Mouse (Mus musculus): Measurements from ENCODE around the gene Slc36a3. TPM values are rescaled to one million over a fixed set of nuclear protein-coding genes. Genes with fewer than 3 reads are reported as not detected.
A peak's percentile ranks its signal among the peaks of the same experiment; 100 is the strongest.

Gene Slc36a3
- polyA plus RNA-seq, 2 experiments = not detected

DNA sequence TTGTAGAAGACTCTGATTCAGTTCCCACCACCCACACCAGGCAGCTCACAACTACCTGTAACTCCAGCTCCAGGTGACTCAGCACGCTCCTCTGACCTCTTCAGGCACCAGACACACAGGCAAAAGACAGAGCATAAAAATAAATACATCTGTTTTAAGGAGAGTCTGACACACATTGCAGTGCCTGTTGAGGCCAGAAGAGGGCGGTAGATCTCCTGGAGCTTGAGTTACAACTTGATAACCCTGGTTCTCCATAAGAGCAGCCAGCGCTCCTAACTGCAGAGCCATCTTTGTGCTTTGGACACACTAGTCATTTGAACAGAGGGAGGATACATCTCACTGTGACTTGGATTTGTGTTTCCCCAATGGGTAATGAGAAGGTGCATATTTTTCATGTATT lies 13.2 kb upstream of the Slc36a3 start:
- Histone ChIP-seq H3K36me3 (replicated peaks; ENCODE audit: control insufficient read depth, insufficient read depth, low read depth) (no peaks in the 10 kb centered on the region), H3K27me3 (ENCODE audit: control insufficient read depth, insufficient read depth, low read length) (no peaks in the 10 kb centered on the region), H3K4me1 (replicated peaks; ENCODE audit: control insufficient read depth in 2 of 2, insufficient read depth in 2 of 2, low read length in 1 of 2) (peaks cover 0 to 6% of the 10 kb centered on the region in 2 experiments; a peak in 2 of 4 replicates), H3K4me3 (ENCODE audit: insufficient read depth in 1 of 2, low read depth in 2 of 2, low read length in 2 of 2) (no peak overlapping the region), H3K4me2 (ENCODE audit: low read depth) (no peak overlapping the region), H3K27ac (no peak overlapping the region), H3K9ac (replicated peaks) (no peak overlapping the region), H3K9me3 (ENCODE audit: control insufficient read depth, low read length) (no peaks in the 10 kb centered on the region)
- WGBS (ENCODE audit: insufficient replicate concordance) = 29% methylated on average over 3 of the region's 3 CpGs
- TF ChIP-seq EP300 (IDR thresholded peaks at IDR 0.05; ENCODE audit: low read depth) (no peak), CTCF (IDR thresholded peaks at IDR 0.05; ENCODE audit: low read depth) (peak; percentile 83)
- DNase-seq (ENCODE audit: low read depth in 3 of 3, low spot score in 3 of 3) (peak in 1 of 3 experiments; percentile 29), ATAC-seq (ENCODE audit: insufficient read depth) (no peak)

DNA sequence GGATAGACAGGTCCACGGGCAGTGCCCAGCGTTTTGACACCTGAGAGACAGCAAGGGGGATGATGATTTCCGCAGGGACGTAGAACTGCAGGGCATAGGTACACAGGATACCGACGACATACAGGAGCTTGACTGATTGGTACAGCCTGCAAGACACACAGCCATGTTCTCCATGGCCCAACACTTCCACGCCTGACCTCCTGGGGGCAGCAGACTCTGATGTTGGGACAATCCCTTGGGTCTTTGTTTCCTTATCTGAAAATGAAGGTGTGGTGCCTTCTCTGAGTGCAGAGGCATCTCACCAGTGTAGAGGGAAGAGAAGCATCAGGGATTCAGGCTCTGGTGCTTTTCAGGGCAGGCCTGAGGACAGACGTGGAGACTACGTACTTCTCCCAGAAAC lies 11.2 kb upstream of the Slc36a3 start:
- no peak; the same call in 1 of the 2 replicates for ATAC-seq (ENCODE audit: insufficient read depth)
- Histone ChIP-seq H3K9ac (replicated peaks) (no peak overlapping the region), H3K4me1 (replicated peaks; ENCODE audit: control insufficient read depth in 2 of 2, insufficient read depth in 2 of 2, low read length in 1 of 2) (peaks cover 0 to 4% of the 10 kb centered on the region in 2 experiments; a peak in 2 of 4 replicates), H3K4me3 (ENCODE audit: insufficient read depth in 1 of 2, low read depth in 2 of 2, low read length in 2 of 2) (no peak overlapping the region), H3K9me3 (ENCODE audit: control insufficient read depth, low read length) (no peaks in the 10 kb centered on the region), H3K36me3 (replicated peaks; ENCODE audit: control insufficient read depth, insufficient read depth, low read depth) (no peaks in the 10 kb centered on the region), H3K4me2 (ENCODE audit: low read depth) (no peak overlapping the region), H3K27ac (no peak overlapping the region), H3K27me3 (ENCODE audit: control insufficient read depth, insufficient read depth, low read length) (no peaks in the 10 kb centered on the region)
- WGBS (ENCODE audit: insufficient replicate concordance) = 36% methylated on average over 9 of the region's 9 CpGs
- peak in 1 of 3 experiments; percentile 24 for DNase-seq (ENCODE audit: low read depth in 3 of 3, low spot score in 3 of 3)
- TF ChIP-seq EP300 (IDR thresholded peaks at IDR 0.05; ENCODE audit: low read depth) = no peak
- peak; percentile 82 for TF ChIP-seq CTCF (IDR thresholded peaks at IDR 0.05; ENCODE audit: low read depth)

DNA sequence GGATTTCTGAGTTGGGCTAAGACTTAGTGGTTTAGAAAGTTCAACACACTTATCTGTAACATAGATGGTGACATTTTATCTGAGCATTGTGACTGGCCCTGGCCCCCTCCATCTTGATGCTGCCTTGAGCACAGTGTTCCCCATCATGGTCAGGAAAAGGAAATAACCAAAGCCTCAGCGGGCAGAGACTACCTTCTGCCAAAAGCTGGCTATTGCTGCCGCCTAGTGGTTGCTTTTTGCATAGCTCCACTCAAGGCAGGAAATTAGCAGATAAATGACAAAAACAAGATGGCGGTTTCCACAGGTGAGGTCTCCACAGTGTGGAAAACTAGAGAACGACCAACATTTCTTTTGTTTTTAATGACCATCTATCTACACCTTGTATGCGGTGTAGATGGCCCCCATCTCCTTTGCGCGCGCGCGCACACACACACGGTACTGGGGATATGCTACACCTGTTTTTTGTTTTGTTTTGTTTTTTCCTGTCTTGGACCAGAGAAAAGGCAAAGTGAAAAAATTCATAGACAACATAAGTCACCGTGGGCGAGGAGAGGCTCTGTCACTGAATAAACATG lies 7.4 kb upstream of the Slc36a3 start:
- Histone ChIP-seq H3K9me3 (ENCODE audit: control insufficient read depth, low read length) (no peaks in the 10 kb centered on the region), H3K27ac (no peak overlapping the region), H3K4me3 (ENCODE audit: insufficient read depth in 1 of 2, low read depth in 2 of 2, low read length in 2 of 2) (no peak overlapping the region), H3K36me3 (replicated peaks; ENCODE audit: control insufficient read depth, insufficient read depth, low read depth) (no peaks in the 10 kb centered on the region), H3K4me1 (replicated peaks; ENCODE audit: control insufficient read depth in 2 of 2, insufficient read depth in 2 of 2, low read length in 1 of 2) (peaks cover 0 to 4% of the 10 kb centered on the region in 2 experiments; a peak in 2 of 4 replicates), H3K4me2 (ENCODE audit: low read depth) (no peak overlapping the region), H3K9ac (replicated peaks) (no peak overlapping the region), H3K27me3 (ENCODE audit: control insufficient read depth, insufficient read depth, low read length) (no peaks in the 10 kb centered on the region)
- TF ChIP-seq EP300 (IDR thresholded peaks at IDR 0.05; ENCODE audit: low read depth) (no peak), CTCF (IDR thresholded peaks at IDR 0.05; ENCODE audit: low read depth) (peak; percentile 91)
- 49% methylated on average over 13 of the region's 13 CpGs for WGBS (ENCODE audit: insufficient replicate concordance)
- ATAC-seq (ENCODE audit: insufficient read depth) (no peak; the same call in 1 of the 2 replicates), DNase-seq (ENCODE audit: low read depth in 3 of 3, low spot score in 3 of 3) (peak; percentile 49 to 53 (median 53))

DNA sequence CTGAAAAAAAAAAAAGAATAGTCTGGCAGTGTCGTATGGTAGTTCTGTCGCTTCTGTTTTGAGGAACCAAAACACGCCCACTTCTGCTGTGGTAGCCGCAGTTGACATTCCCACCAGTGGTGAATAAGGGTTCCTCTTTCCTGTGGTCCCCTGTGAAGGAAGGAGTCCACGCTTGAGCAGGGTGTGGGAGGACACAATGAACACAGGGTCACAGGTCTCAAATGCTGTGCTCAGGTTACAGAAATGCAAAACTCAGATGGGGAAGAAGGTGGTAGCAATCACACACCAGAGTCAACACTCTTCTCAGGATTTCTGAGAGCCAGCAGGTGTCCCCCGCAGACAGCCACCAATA lies 3.5 kb upstream of the Slc36a3 start:
- Histone ChIP-seq H3K27ac (no peak overlapping the region), H3K4me2 (ENCODE audit: low read depth) (no peak overlapping the region), H3K27me3 (ENCODE audit: control insufficient read depth, insufficient read depth, low read length) (no peaks in the 10 kb centered on the region), H3K9me3 (ENCODE audit: control insufficient read depth, low read length) (no peaks in the 10 kb centered on the region), H3K4me3 (ENCODE audit: insufficient read depth in 1 of 2, low read depth in 2 of 2, low read length in 2 of 2) (no peak overlapping the region), H3K4me1 (replicated peaks; ENCODE audit: control insufficient read depth in 2 of 2, insufficient read depth in 2 of 2, low read length in 1 of 2) (no peaks in the 10 kb centered on the region; a peak in 1 of 4 replicates), H3K9ac (replicated peaks) (no peak overlapping the region), H3K36me3 (replicated peaks; ENCODE audit: control insufficient read depth, insufficient read depth, low read depth) (no peaks in the 10 kb centered on the region)
- 24% methylated on average over 6 of the region's 6 CpGs for WGBS (ENCODE audit: insufficient replicate concordance)
- DNase-seq (ENCODE audit: low read depth in 3 of 3, low spot score in 3 of 3) (peak in 1 of 3 experiments; percentile 30), ATAC-seq (ENCODE audit: insufficient read depth) (no peak)
- TF ChIP-seq EP300 (IDR thresholded peaks at IDR 0.05; ENCODE audit: low read depth) (no peak), CTCF (IDR thresholded peaks at IDR 0.05; ENCODE audit: low read depth) (no peak)

DNA sequence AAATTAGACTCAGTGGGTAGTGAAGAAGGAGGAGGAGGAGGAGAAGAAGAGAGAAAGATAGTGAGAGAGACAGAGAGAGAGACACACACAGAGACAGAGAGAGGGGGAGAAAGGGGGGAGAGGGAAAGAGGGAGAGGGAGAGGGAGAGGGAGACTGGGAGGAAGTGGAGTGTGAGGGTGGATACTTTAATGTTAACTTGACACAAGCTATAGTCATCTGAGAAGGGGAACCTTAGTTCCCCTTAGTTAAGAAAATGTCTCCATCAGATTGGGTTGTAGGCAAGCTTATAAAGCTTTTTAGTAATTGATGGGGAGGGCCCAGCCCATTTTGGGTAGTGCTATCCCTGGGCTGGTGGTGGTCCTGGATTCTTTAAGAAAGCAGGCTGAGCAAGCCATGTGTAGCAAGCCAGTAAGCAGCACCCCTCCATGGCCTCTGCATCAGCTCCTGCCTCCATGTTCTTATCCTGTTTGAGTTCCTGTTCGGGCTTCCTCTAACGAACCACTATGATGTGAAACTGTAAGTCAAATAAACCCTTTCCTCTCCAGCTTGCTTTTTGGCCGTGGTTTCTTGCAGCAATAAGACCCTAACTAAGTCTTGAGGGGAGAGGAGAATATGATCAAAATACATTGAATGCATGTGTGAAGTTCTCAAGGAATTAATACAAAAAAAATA lies 3.0 kb upstream of the Slc36a3 start:
- TF ChIP-seq EP300 (IDR thresholded peaks at IDR 0.05; ENCODE audit: low read depth) (no peak), CTCF (IDR thresholded peaks at IDR 0.05; ENCODE audit: low read depth) (no peak)
- ATAC-seq (ENCODE audit: insufficient read depth) = no peak
- Histone ChIP-seq H3K9me3 (ENCODE audit: control insufficient read depth, low read length) (no peaks in the 10 kb centered on the region), H3K9ac (replicated peaks) (no peak overlapping the region), H3K27me3 (ENCODE audit: control insufficient read depth, insufficient read depth, low read length) (no peaks in the 10 kb centered on the region), H3K27ac (no peak overlapping the region), H3K36me3 (replicated peaks; ENCODE audit: control insufficient read depth, insufficient read depth, low read depth) (no peaks in the 10 kb centered on the region), H3K4me2 (ENCODE audit: low read depth) (no peak overlapping the region), H3K4me3 (ENCODE audit: insufficient read depth in 1 of 2, low read depth in 2 of 2, low read length in 2 of 2) (no peak overlapping the region), H3K4me1 (replicated peaks; ENCODE audit: control insufficient read depth in 2 of 2, insufficient read depth in 2 of 2, low read length in 1 of 2) (no peaks in the 10 kb centered on the region; a peak in 1 of 4 replicates)
- no peak for DNase-seq (ENCODE audit: low read depth in 3 of 3, low spot score in 3 of 3)
- WGBS (ENCODE audit: insufficient replicate concordance) = 6% methylated on average over 3 of the region's 3 CpGs
